Mouse (Mus musculus): ENCODE data around the gene Dhx34. TPM values are rescaled to one million over a fixed set of nuclear protein-coding genes. Genes with fewer than 3 reads are reported as not detected.
A peak's percentile ranks its signal among the peaks of the same experiment; 100 is the strongest.

Dhx34 gene
- total RNA-seq, 1 experiment: 8.6 TPM

DNA sequence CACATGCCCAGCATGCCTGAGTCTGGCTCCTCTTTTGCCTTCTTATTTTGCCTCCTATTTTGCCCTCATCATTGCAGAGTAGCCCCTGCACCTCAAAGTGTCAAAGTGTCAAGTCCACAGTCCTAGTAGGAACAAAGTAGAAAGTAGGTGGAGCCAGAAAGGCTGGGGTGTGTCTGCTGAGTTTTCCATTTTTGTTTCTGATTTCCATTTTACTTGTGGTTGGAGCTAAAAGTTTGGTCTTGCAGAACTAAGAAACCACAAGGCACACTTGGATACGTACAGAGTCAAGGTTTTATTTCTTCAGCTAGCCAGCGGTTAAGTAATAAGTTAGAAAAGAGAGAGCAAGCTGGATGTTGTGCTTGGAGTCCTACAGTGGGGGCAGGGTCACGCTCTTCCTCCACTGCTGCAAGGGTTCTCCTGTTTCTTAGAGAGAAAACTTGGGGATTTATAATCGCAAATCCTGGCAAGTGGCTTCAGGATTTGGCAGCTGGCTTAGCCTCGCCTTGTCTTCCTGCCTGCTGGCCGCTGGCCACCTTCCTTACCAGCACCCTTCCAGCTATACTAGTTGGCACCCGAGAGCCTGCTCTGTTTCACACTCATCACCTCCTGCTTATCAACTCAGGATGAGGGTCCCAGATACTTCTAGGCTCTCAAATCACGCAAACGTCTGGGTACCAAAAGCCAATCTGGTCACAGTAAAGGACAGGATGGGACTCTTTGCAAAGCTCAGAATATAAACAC, 66.5 kb downstream of the Dhx34 start:
- no peak overlapping the region for H3K4me3 ChIP-seq (ENCODE audit: insufficient read depth in 1 of 2, low read depth in 1 of 2, low read length in 2 of 2, poor library complexity in 1 of 2, severe bottlenecking in 1 of 2)
- in situ Hi-C loops (cut with MboI; ENCODE audit: low sequenced_read_pairs in 2 of 2, unreplicated experiment in 2 of 2): no loop called here
- no peak for DNase-seq (ENCODE audit: low read depth, low spot score)
- H3K9ac ChIP-seq (ENCODE audit: insufficient read depth, low read depth, low read length, poor library complexity, severe bottlenecking): no peak overlapping the region
- H3K4me1 ChIP-seq (ENCODE audit: control insufficient read depth in 2 of 2, insufficient read depth in 2 of 2, low read length in 2 of 2, poor library complexity in 1 of 2): peaks cover 0 to 6% of the 10 kb centered on the region in 2 experiments; a peak in 1 of 4 replicates
- H3K9me3 ChIP-seq (ENCODE audit: control insufficient read depth, insufficient read depth, low read depth, low read length): no peaks in the 10 kb centered on the region
- no peak overlapping the region for H3K27ac ChIP-seq (ENCODE audit: insufficient read depth, low read depth, low read length, poor library complexity, severe bottlenecking)
- H3K36me3 ChIP-seq (ENCODE audit: control insufficient read depth, insufficient read depth, low read length, poor library complexity, severe bottlenecking): no peaks in the 10 kb centered on the region
- no peak for TF ChIP-seq HCFC1 (IDR thresholded peaks at IDR 0.05; ENCODE audit: borderline replicate concordance, insufficient read depth, low read length)
- no peak for TF ChIP-seq ZNF384 (IDR thresholded peaks at IDR 0.05; ENCODE audit: low read depth, low read length)
- no peak for TF ChIP-seq MAFK (IDR thresholded peaks at IDR 0.05; ENCODE audit: insufficient read depth, low read depth, low read length)
- no peak for TF ChIP-seq CHD2 (IDR thresholded peaks at IDR 0.05; ENCODE audit: low read depth, low read length)
- TF ChIP-seq ZC3H11A (IDR thresholded peaks at IDR 0.05; ENCODE audit: borderline replicate concordance, low read depth, low read length): no peak

DNA sequence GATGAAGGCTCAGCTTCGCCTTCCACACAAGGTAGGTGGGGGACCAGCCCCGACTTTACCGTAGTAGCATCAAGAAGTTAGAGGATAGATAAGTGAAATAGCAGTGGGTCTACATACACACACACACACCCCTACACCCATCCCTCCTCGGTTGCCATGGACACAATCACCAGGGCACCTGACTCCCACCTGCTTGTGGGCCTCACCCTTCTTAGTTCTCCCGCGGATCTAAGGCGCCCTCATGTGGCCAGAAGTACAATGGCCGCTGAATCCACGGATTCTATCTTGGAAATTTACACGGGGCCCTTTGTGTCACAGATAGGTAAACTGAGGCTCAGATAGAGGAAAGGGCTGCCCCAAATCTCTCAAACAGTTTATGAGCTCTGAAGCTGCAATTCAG, 68.3 kb downstream of the Dhx34 start:
- TF ChIP-seq ZC3H11A (IDR thresholded peaks at IDR 0.05; ENCODE audit: borderline replicate concordance, low read depth, low read length): peak; percentile 49; the same call in 1 of the 2 replicates
- TF ChIP-seq MAFK (IDR thresholded peaks at IDR 0.05; ENCODE audit: insufficient read depth, low read depth, low read length): no peak
- Histone ChIP-seq H3K27ac (ENCODE audit: insufficient read depth, low read depth, low read length, poor library complexity, severe bottlenecking) (no peak overlapping the region), H3K36me3 (ENCODE audit: control insufficient read depth, insufficient read depth, low read length, poor library complexity, severe bottlenecking) (no peaks in the 10 kb centered on the region), H3K4me3 (ENCODE audit: insufficient read depth in 1 of 2, low read depth in 1 of 2, low read length in 2 of 2, poor library complexity in 1 of 2, severe bottlenecking in 1 of 2) (no peak overlapping the region), H3K9me3 (ENCODE audit: control insufficient read depth, insufficient read depth, low read depth, low read length) (no peaks in the 10 kb centered on the region), H3K4me1 (ENCODE audit: control insufficient read depth in 2 of 2, insufficient read depth in 2 of 2, low read length in 2 of 2, poor library complexity in 1 of 2) (no peaks in the 10 kb centered on the region), H3K9ac (ENCODE audit: insufficient read depth, low read depth, low read length, poor library complexity, severe bottlenecking) (no peak overlapping the region)
- in situ Hi-C loops (cut with MboI; ENCODE audit: low sequenced_read_pairs in 2 of 2, unreplicated experiment in 2 of 2): no loop called here
- DNase-seq (ENCODE audit: low read depth, low spot score): peak; percentile 59

DNA sequence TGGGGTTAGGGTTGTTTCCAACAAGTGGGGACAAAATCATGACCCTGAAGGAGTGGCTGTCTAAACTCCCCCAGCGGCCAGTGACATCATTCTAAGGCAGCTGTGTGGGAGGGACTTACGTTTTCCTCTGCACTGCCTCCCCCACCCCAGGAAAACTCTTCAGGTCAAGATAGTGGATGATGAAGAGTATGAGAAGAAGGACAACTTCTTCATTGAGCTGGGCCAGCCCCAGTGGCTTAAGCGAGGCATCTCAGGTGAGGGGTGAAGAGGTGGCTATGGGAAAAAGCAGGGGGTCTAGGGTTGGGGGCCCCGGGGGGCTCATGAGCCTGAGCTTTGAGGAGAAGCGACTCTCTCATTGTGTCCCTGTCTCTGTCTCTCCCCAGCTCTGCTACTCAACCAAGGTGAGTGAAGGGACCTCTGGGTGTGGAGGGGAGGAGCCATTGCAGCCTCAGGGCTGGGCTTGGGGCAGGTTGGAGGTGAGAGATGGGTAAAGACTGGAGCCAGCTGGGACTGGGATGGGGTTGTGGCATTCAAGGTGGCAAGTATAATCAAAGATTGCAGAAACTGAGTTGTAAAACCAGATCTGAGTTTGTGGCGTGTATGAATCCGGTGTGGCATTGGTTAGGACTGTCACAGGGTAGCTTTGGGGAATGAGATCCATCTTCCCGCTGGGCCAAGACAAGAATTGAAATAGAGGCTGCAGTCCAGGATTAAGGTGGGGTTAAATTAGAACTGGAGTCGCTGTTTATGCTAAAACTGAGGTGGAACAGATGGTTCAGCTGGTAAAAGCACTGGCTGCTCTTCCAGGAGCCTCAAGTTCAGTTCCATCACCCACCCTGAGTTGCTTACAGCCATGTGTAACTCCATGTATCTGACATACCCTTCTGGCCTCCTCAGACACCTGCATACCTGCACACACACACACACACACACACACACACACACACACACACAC, 71.4 kb downstream of the Dhx34 start:
- no peak for DNase-seq (ENCODE audit: low read depth, low spot score)
- in situ Hi-C loops (cut with MboI; ENCODE audit: low sequenced_read_pairs in 2 of 2, unreplicated experiment in 2 of 2): no loop called here

DNA sequence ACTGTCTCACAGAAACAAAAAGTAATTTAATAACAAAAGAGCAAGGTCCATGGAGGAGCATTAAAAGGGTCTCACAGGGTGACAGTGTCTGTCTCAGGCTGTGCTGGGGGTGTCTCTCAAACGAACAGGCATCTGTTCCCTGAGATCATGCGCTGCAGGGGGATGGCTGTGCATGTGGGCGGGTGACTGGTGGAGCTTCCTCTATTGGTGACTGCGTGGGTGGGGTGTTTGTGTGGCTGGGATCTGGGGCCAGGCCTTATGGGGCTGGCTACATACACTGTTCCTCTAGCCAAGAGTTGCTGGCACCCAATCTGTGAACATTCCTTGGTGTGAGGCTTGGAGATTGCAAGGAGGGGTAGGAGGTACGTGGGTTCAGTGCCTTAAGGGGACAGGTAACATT, 72.6 kb downstream of the Dhx34 start:
- H3K4me1 ChIP-seq (ENCODE audit: control insufficient read depth in 2 of 2, insufficient read depth in 2 of 2, low read length in 2 of 2, poor library complexity in 1 of 2): peaks cover 0 to 6% of the 10 kb centered on the region in 2 experiments; a peak in 1 of 4 replicates
- in situ Hi-C loops (cut with MboI; ENCODE audit: low sequenced_read_pairs in 2 of 2, unreplicated experiment in 2 of 2): loop anchor here in 1 of 2 experiments (10.0 to 25.0 kb wide), 2 partner anchors 56 to 187 kb away; partner anchors contain the start of gene Ehd2
- TF ChIP-seq HCFC1 (IDR thresholded peaks at IDR 0.05; ENCODE audit: borderline replicate concordance, insufficient read depth, low read length) (no peak), ZC3H11A (IDR thresholded peaks at IDR 0.05; ENCODE audit: borderline replicate concordance, low read depth, low read length) (no peak), CHD2 (IDR thresholded peaks at IDR 0.05; ENCODE audit: low read depth, low read length) (no peak), MAFK (IDR thresholded peaks at IDR 0.05; ENCODE audit: insufficient read depth, low read depth, low read length) (no peak), ZNF384 (IDR thresholded peaks at IDR 0.05; ENCODE audit: low read depth, low read length) (no peak)
- no peak overlapping the region for H3K4me3 ChIP-seq (ENCODE audit: insufficient read depth in 1 of 2, low read depth in 1 of 2, low read length in 2 of 2, poor library complexity in 1 of 2, severe bottlenecking in 1 of 2)
- no peak for DNase-seq (ENCODE audit: low read depth, low spot score)
- H3K9ac ChIP-seq (ENCODE audit: insufficient read depth, low read depth, low read length, poor library complexity, severe bottlenecking): no peak overlapping the region
- H3K27ac ChIP-seq (ENCODE audit: insufficient read depth, low read depth, low read length, poor library complexity, severe bottlenecking): no peak overlapping the region
- H3K9me3 ChIP-seq (ENCODE audit: control insufficient read depth, insufficient read depth, low read depth, low read length): no peaks in the 10 kb centered on the region
- H3K36me3 ChIP-seq (ENCODE audit: control insufficient read depth, insufficient read depth, low read length, poor library complexity, severe bottlenecking): no peaks in the 10 kb centered on the region

More for the DNA sequence above, 71.4 kb downstream of the Dhx34 start:
- H3K4me1 ChIP-seq (ENCODE audit: control insufficient read depth in 2 of 2, insufficient read depth in 2 of 2, low read length in 2 of 2, poor library complexity in 1 of 2): peaks cover 0 to 6% of the 10 kb centered on the region in 2 experiments; a peak in 1 of 4 replicates
- H3K36me3 ChIP-seq (ENCODE audit: control insufficient read depth, insufficient read depth, low read length, poor library complexity, severe bottlenecking): no peaks in the 10 kb centered on the region
- TF ChIP-seq HCFC1 (IDR thresholded peaks at IDR 0.05; ENCODE audit: borderline replicate concordance, insufficient read depth, low read length) (no peak), CHD2 (IDR thresholded peaks at IDR 0.05; ENCODE audit: low read depth, low read length) (no peak), ZNF384 (IDR thresholded peaks at IDR 0.05; ENCODE audit: low read depth, low read length) (no peak), MAFK (IDR thresholded peaks at IDR 0.05; ENCODE audit: insufficient read depth, low read depth, low read length) (no peak), ZC3H11A (IDR thresholded peaks at IDR 0.05; ENCODE audit: borderline replicate concordance, low read depth, low read length) (no peak)
- no peaks in the 10 kb centered on the region for H3K9me3 ChIP-seq (ENCODE audit: control insufficient read depth, insufficient read depth, low read depth, low read length)
- H3K27ac ChIP-seq (ENCODE audit: insufficient read depth, low read depth, low read length, poor library complexity, severe bottlenecking): no peak overlapping the region
- no peak overlapping the region for H3K9ac ChIP-seq (ENCODE audit: insufficient read depth, low read depth, low read length, poor library complexity, severe bottlenecking)
- H3K4me3 ChIP-seq (ENCODE audit: insufficient read depth in 1 of 2, low read depth in 1 of 2, low read length in 2 of 2, poor library complexity in 1 of 2, severe bottlenecking in 1 of 2): no peak overlapping the region
